Comparison of ENCODE assay signal across 9 mouse cellular contexts in genomic region chr7:80652289-80652688, GRCm38 (mm10). TPM values are rescaled to one million over a fixed set of nuclear protein-coding genes. Genes with fewer than 3 reads are reported as not detected.
DNase-seq lines count a peak whose midpoint lies in the region; ATAC-seq and TF ChIP-seq lines count a peak whose summit lies in the region.
"Had no signal": no experiment of that assay in that cellular context is flagged by ENCODE, and none has a peak within 500 bp of the region (broad histone marks: within the 10 kb centered on the region; RNA-seq: fewer than 3 reads in every experiment).

No protein-coding gene starts in this region.

- H3K4me2 ChIP-seq in forebrain, embryonic 11.5 days (ENCODE audit: low read depth, low read length, severe bottlenecking) = no peak overlapping the region
- no peak overlapping the region for H3K4me2 ChIP-seq in lung, postnatal 0 days (replicated peaks; ENCODE audit: low read depth, low read length)
- no peak overlapping the region for H3K4me2 ChIP-seq in liver, embryonic 16.5 days (ENCODE audit: low read depth, low read length)
- no peak overlapping the region for H3K4me2 ChIP-seq in stomach, embryonic 16.5 days (ENCODE audit: low read depth, low read length)

- 61% methylated on average over 5 of the region's 5 CpGs for WGBS in forebrain, embryonic 10.5 days
- 40% methylated on average over 5 of the region's 5 CpGs for WGBS in forebrain, embryonic 11.5 days
- WGBS in lung, postnatal 0 days = 46% methylated on average over 5 of the region's 5 CpGs
- 37% methylated on average over 5 of the region's 5 CpGs for WGBS in liver, embryonic 16.5 days (ENCODE audit: insufficient replicate concordance)
- 41% methylated on average over 5 of the region's 5 CpGs for WGBS in stomach, embryonic 16.5 days

- ATAC-seq in forebrain, embryonic 11.5 days (replicated peaks; ENCODE audit: low FRiP score) = no peak
- no peak for ATAC-seq in lung, postnatal 0 days
- ATAC-seq in liver, embryonic 16.5 days (ENCODE audit: low read depth) = no peak
- ATAC-seq in stomach, embryonic 16.5 days (ENCODE audit: insufficient read depth, low FRiP score) = no peak

- H3K36me3 ChIP-seq in forebrain, embryonic 10.5 days (replicated peaks) = no peaks in the 10 kb centered on the region
- no peaks in the 10 kb centered on the region for H3K36me3 ChIP-seq in forebrain, embryonic 11.5 days (ENCODE audit: control insufficient read depth, insufficient read depth, low read length)
- H3K36me3 ChIP-seq in lung, postnatal 0 days (ENCODE audit: insufficient read depth, low read length) = no peaks in the 10 kb centered on the region
- H3K36me3 ChIP-seq in liver, embryonic 16.5 days (ENCODE audit: control insufficient read depth, insufficient read depth) = no peaks in the 10 kb centered on the region
- no peaks in the 10 kb centered on the region for H3K36me3 ChIP-seq in stomach, embryonic 16.5 days (ENCODE audit: control insufficient read depth, insufficient read depth, low read length)

- H3K27ac ChIP-seq in forebrain, embryonic 10.5 days = peak overlapping the region; percentile 72
- H3K27ac ChIP-seq in forebrain, embryonic 11.5 days (ENCODE audit: low read depth, low read length) = no peak overlapping the region
- H3K27ac ChIP-seq in lung, postnatal 0 days (ENCODE audit: low read length) = peak overlapping the region; percentile 14; the same call in 1 of the 2 replicates
- peak overlapping the region; percentile 53 for H3K27ac ChIP-seq in liver, embryonic 16.5 days (ENCODE audit: low read length)
- H3K27ac ChIP-seq in stomach, embryonic 16.5 days (ENCODE audit: low read length) = peak overlapping the region; percentile 59; the same call in 1 of the 2 replicates

- TF ChIP-seq CTCF in lung, postnatal 0 days (IDR thresholded peaks at IDR 0.05) = no peak

- no peak overlapping the region for H3K9ac ChIP-seq in forebrain, embryonic 11.5 days (ENCODE audit: low read length)
- no peak overlapping the region for H3K9ac ChIP-seq in lung, postnatal 0 days (replicated peaks; ENCODE audit: low read depth)
- H3K9ac ChIP-seq in liver, embryonic 16.5 days (ENCODE audit: low read depth, low read length) = no peak overlapping the region
- H3K9ac ChIP-seq in stomach, embryonic 16.5 days (ENCODE audit: low read length) = no peak overlapping the region

- intact Hi-C loops in left cerebral cortex, postnatal 25 days (cut with DNase I) = loop anchor here (5.0 kb wide), 1 partner anchor 35 kb away; the partner anchor contains the start of gene Crtc3

- peaks cover 25% of the 10 kb centered on the region for H3K4me1 ChIP-seq in forebrain, embryonic 10.5 days
- H3K4me1 ChIP-seq in forebrain, embryonic 11.5 days (replicated peaks; ENCODE audit: control insufficient read depth, insufficient read depth, low read length) = 0 out of 2 replicates have a peak, but pooled peaks cover 3% of the 10 kb centered on the region
- peaks cover 23% of the 10 kb centered on the region; the same call in 1 of the 2 replicates for H3K4me1 ChIP-seq in lung, postnatal 0 days (ENCODE audit: insufficient read depth, low read depth, low read length)
- peaks cover 14% of the 10 kb centered on the region for H3K4me1 ChIP-seq in liver, embryonic 16.5 days (ENCODE audit: control insufficient read depth, low read depth, low read length)
- peaks cover 43% of the 10 kb centered on the region for H3K4me1 ChIP-seq in stomach, embryonic 16.5 days (ENCODE audit: control insufficient read depth, insufficient read depth, low read length)

- no peaks in the 10 kb centered on the region for H3K27me3 ChIP-seq in forebrain, embryonic 10.5 days (ENCODE audit: poor library complexity, severe bottlenecking)
- no peaks in the 10 kb centered on the region for H3K27me3 ChIP-seq in forebrain, embryonic 11.5 days (ENCODE audit: control insufficient read depth, insufficient read depth, low read length)
- H3K27me3 ChIP-seq in lung, postnatal 0 days (replicated peaks; ENCODE audit: insufficient read depth, low read length) = no peaks in the 10 kb centered on the region
- H3K27me3 ChIP-seq in liver, embryonic 16.5 days (ENCODE audit: control insufficient read depth, insufficient read depth, low read depth, low read length) = no peaks in the 10 kb centered on the region
- H3K27me3 ChIP-seq in stomach, embryonic 16.5 days (ENCODE audit: control insufficient read depth, insufficient read depth, low read length) = no peaks in the 10 kb centered on the region

- no peak for TF ChIP-seq EP300 in lung, postnatal 0 days (IDR thresholded peaks at IDR 0.05)

- H3K9me3 ChIP-seq in forebrain, embryonic 10.5 days = no peaks in the 10 kb centered on the region
- no peaks in the 10 kb centered on the region for H3K9me3 ChIP-seq in forebrain, embryonic 11.5 days (ENCODE audit: control insufficient read depth, low read length)
- H3K9me3 ChIP-seq in lung, postnatal 0 days (ENCODE audit: low read length) = no peaks in the 10 kb centered on the region
- H3K9me3 ChIP-seq in liver, embryonic 16.5 days (replicated peaks; ENCODE audit: control insufficient read depth, low read length) = no peaks in the 10 kb centered on the region
- H3K9me3 ChIP-seq in stomach, embryonic 16.5 days (replicated peaks; ENCODE audit: control insufficient read depth, low read length) = no peaks in the 10 kb centered on the region

- no peak for DNase-seq in forebrain, embryonic 10.5 days (ENCODE audit: extremely low spot score, low spot score)
- DNase-seq in forebrain, embryonic 11.5 days (ENCODE audit: low spot score) = no peak
- DNase-seq in lung, postnatal 0 days (ENCODE audit: low spot score) = no peak
- DNase-seq in lung, postnatal 25 days (ENCODE audit: low spot score) = no peak
- no peak for DNase-seq in left cerebral cortex, postnatal 25 days (ENCODE audit: low spot score in 2 of 2)
- DNase-seq in ovary, postnatal 10 days (ENCODE audit: low spot score) = no peak
- DNase-seq: cerebellum, adult 9-10 months had no signal

- no peak overlapping the region for H3K4me3 ChIP-seq in forebrain, embryonic 10.5 days
- H3K4me3 ChIP-seq in forebrain, embryonic 11.5 days (ENCODE audit: low read depth, low read length) = no peak overlapping the region
- no peak overlapping the region for H3K4me3 ChIP-seq in lung, postnatal 0 days (ENCODE audit: low read depth, low read length)
- no peak overlapping the region for H3K4me3 ChIP-seq in liver, embryonic 16.5 days (ENCODE audit: low read depth, low read length)
- H3K4me3 ChIP-seq in stomach, embryonic 16.5 days (replicated peaks; ENCODE audit: low read length) = no peak overlapping the region

RNA-seq across cellular contexts. Expression of gene Crtc3, which starts 36.4 kb away (rescaled TPM):
- polyA plus RNA-seq in forebrain, embryonic 10.5 days (2016; fragmentation: Nextera tagmentation; extraction: Ambion mirVana) = 7.8 and 9.3 TPM in 2 replicates
- 11.9 and 15.5 TPM in 2 replicates for polyA plus RNA-seq in forebrain, embryonic 11.5 days (2014; fragmentation: Nextera tagmentation; extraction: Ambion mirVana)
- 19.7 and 20.1 TPM in 2 replicates for polyA plus RNA-seq in lung, postnatal 0 days (2015; fragmentation: Nextera tagmentation; extraction: Ambion mirVana)
- 3.7 and 4.3 TPM in 2 replicates for polyA plus RNA-seq in liver, embryonic 16.5 days (2015; fragmentation: Nextera tagmentation; extraction: Ambion mirVana)
- polyA plus RNA-seq in stomach, embryonic 16.5 days (2015; fragmentation: Nextera tagmentation; extraction: Ambion mirVana) = 15.6 and 19.1 TPM in 2 replicates
- total RNA-seq in left cerebral cortex, postnatal 25 days (2021) = 10 to 100 TPM; 12.7 to 13.4 TPM
